ENCODE assay signal across 20 mouse cellular contexts in the genomic region with DNA sequence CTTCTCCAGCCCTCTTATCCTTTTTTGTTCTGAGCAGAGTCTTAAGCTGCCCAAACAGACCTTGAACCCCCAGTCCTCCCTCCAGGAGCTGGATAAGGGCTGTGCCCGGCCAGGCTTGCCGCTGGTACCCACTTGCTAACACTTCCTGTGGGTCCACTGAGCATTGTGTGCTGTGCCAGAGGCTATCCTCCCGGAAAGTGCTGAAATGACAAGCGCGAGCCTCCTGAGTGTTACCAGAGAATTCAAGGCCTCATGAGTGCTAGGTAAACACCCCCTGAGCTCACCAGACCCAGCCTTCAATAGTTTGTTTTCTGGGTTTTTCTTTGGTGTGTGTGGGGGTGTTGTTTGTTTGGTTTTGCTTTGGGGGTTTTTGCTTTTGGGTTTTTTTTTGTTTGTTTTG. TPM values are rescaled to one million over a fixed set of nuclear protein-coding genes. Genes with fewer than 3 reads are reported as not detected.
A peak's percentile ranks its signal among the peaks of the same experiment; 100 is the strongest.
DNase-seq lines count a peak whose midpoint lies in the region; ATAC-seq and TF ChIP-seq lines count a peak whose summit lies in the region.
"Had no signal": no experiment of that assay in that cellular context is flagged by ENCODE, and none has a peak within 500 bp of the region (broad histone marks: within the 10 kb centered on the region; RNA-seq: fewer than 3 reads in every experiment).

No protein-coding gene starts in this region.

- H3K4me1 ChIP-seq in hindbrain, embryonic 12.5 days = peaks cover 20% of the 10 kb centered on the region
- H3K4me1 ChIP-seq in hindbrain, embryonic 16.5 days (ENCODE audit: control insufficient read depth, insufficient read depth, low read depth, low read length) = peaks cover 14% of the 10 kb centered on the region
- peaks cover 15% of the 10 kb centered on the region for H3K4me1 ChIP-seq in lung, embryonic 16.5 days (replicated peaks; ENCODE audit: control insufficient read depth, insufficient read depth, low read length)
- H3K4me1 ChIP-seq in lung, adult 2 months (ENCODE audit: control insufficient read depth, insufficient read depth, low read length) = no peaks in the 10 kb centered on the region; the same call in 1 of the 2 replicates
- peaks cover 11% of the 10 kb centered on the region for H3K4me1 ChIP-seq in midbrain, embryonic 11.5 days (ENCODE audit: control insufficient read depth, insufficient read depth, low read length)
- H3K4me1 ChIP-seq in midbrain, embryonic 16.5 days (ENCODE audit: control insufficient read depth, insufficient read depth, low read length) = peaks cover 16% of the 10 kb centered on the region

- no peaks in the 10 kb centered on the region for H3K9me3 ChIP-seq in hindbrain, embryonic 12.5 days (replicated peaks)
- no peaks in the 10 kb centered on the region for H3K9me3 ChIP-seq in hindbrain, embryonic 16.5 days (ENCODE audit: control insufficient read depth, low read length)
- H3K9me3 ChIP-seq in lung, embryonic 16.5 days (ENCODE audit: control insufficient read depth, low read length) = no peaks in the 10 kb centered on the region
- H3K9me3 ChIP-seq in midbrain, embryonic 11.5 days (ENCODE audit: control insufficient read depth, low read length) = no peaks in the 10 kb centered on the region
- no peaks in the 10 kb centered on the region for H3K9me3 ChIP-seq in midbrain, embryonic 16.5 days (replicated peaks; ENCODE audit: control insufficient read depth, low read length, poor library complexity, severe bottlenecking)
- H3K9me3 ChIP-seq: forebrain, embryonic 15.5 days; heart, embryonic 13.5 days had no signal

- no peaks in the 10 kb centered on the region for H3K36me3 ChIP-seq in hindbrain, embryonic 12.5 days
- H3K36me3 ChIP-seq in hindbrain, embryonic 16.5 days (ENCODE audit: control insufficient read depth, insufficient read depth, low read length) = no peaks in the 10 kb centered on the region
- H3K36me3 ChIP-seq in lung, embryonic 16.5 days (ENCODE audit: control insufficient read depth, insufficient read depth, low read length) = no peaks in the 10 kb centered on the region
- no peaks in the 10 kb centered on the region for H3K36me3 ChIP-seq in midbrain, embryonic 11.5 days (ENCODE audit: control insufficient read depth, insufficient read depth, low read length)
- H3K36me3 ChIP-seq in midbrain, embryonic 16.5 days (ENCODE audit: control insufficient read depth, insufficient read depth, low read length) = no peaks in the 10 kb centered on the region
- H3K36me3 ChIP-seq: forebrain, embryonic 15.5 days; heart, embryonic 13.5 days had no signal

- WGBS in hindbrain, embryonic 12.5 days = 53% methylated on average over 5 of the region's 5 CpGs
- WGBS in hindbrain, embryonic 16.5 days = 70% methylated on average over 5 of the region's 5 CpGs
- 17% methylated on average over 5 of the region's 5 CpGs for WGBS in lung, embryonic 16.5 days
- WGBS in lung, adult 2 months = 48% methylated on average over 5 of the region's 5 CpGs
- 65% methylated on average over 5 of the region's 5 CpGs for WGBS in midbrain, embryonic 11.5 days
- 56% methylated on average over 5 of the region's 5 CpGs for WGBS in midbrain, embryonic 16.5 days

- no peak overlapping the region for H3K4me2 ChIP-seq in hindbrain, embryonic 12.5 days (replicated peaks)
- H3K4me2 ChIP-seq in hindbrain, embryonic 16.5 days (ENCODE audit: low read length) = no peak overlapping the region
- no peak overlapping the region for H3K4me2 ChIP-seq in lung, embryonic 16.5 days (ENCODE audit: low read depth, low read length)
- no peak overlapping the region for H3K4me2 ChIP-seq in midbrain, embryonic 11.5 days
- H3K4me2 ChIP-seq in midbrain, embryonic 16.5 days (ENCODE audit: low read length) = no peak overlapping the region
- H3K4me2 ChIP-seq: forebrain, embryonic 15.5 days; heart, embryonic 13.5 days had no signal

- TF ChIP-seq CTCF in lung, adult 2 months (IDR thresholded peaks at IDR 0.05; ENCODE audit: insufficient read depth, low read length) = no peak

- TF ChIP-seq POLR2A in lung, adult 2 months (IDR thresholded peaks at IDR 0.05; ENCODE audit: borderline replicate concordance, extremely low read depth, low read depth, low read length) = no peak

- no peak overlapping the region for H3K4me3 ChIP-seq in hindbrain, embryonic 12.5 days
- no peak overlapping the region for H3K4me3 ChIP-seq in hindbrain, embryonic 16.5 days (ENCODE audit: low read length)
- no peak overlapping the region for H3K4me3 ChIP-seq in lung, embryonic 16.5 days (ENCODE audit: low read length)
- no peak overlapping the region for H3K4me3 ChIP-seq in lung, adult 2 months (replicated peaks; ENCODE audit: extremely low read depth, low read depth, low read length)
- no peak overlapping the region for H3K4me3 ChIP-seq in midbrain, embryonic 11.5 days (ENCODE audit: low read depth, low read length)
- H3K4me3 ChIP-seq in midbrain, embryonic 16.5 days (ENCODE audit: low read depth, low read length) = no peak overlapping the region
- H3K4me3 ChIP-seq: forebrain, embryonic 15.5 days; heart, embryonic 13.5 days had no signal

- 0 out of 2 replicates have a peak overlapping the region, but pooled peaks have one; percentile 12 for H3K27ac ChIP-seq in hindbrain, embryonic 12.5 days
- H3K27ac ChIP-seq in hindbrain, embryonic 16.5 days (ENCODE audit: low read depth, low read length) = no peak overlapping the region
- peak overlapping the region; percentile 69 for H3K27ac ChIP-seq in lung, embryonic 16.5 days (ENCODE audit: low read length)
- H3K27ac ChIP-seq in midbrain, embryonic 11.5 days (ENCODE audit: low read depth, low read length) = no peak overlapping the region
- H3K27ac ChIP-seq in midbrain, embryonic 16.5 days (ENCODE audit: low read length) = no peak overlapping the region
- H3K27ac ChIP-seq: forebrain, embryonic 15.5 days; heart, embryonic 13.5 days had no signal

- no peak overlapping the region for H3K9ac ChIP-seq in hindbrain, embryonic 12.5 days
- no peak overlapping the region for H3K9ac ChIP-seq in hindbrain, embryonic 16.5 days (ENCODE audit: low read depth, low read length)
- no peak overlapping the region for H3K9ac ChIP-seq in lung, embryonic 16.5 days (ENCODE audit: low read length)
- no peak overlapping the region for H3K9ac ChIP-seq in midbrain, embryonic 11.5 days (ENCODE audit: low read length)
- H3K9ac ChIP-seq in midbrain, embryonic 16.5 days (ENCODE audit: low read depth, low read length) = no peak overlapping the region
- H3K9ac ChIP-seq: forebrain, embryonic 15.5 days; heart, embryonic 13.5 days had no signal

- ATAC-seq in hindbrain, embryonic 12.5 days (ENCODE audit: low FRiP score) = no peak
- no peak for ATAC-seq in hindbrain, embryonic 16.5 days
- no peak for ATAC-seq in lung, embryonic 16.5 days (ENCODE audit: low read depth)
- no peak for ATAC-seq in midbrain, embryonic 11.5 days (ENCODE audit: low FRiP score)
- ATAC-seq in midbrain, embryonic 16.5 days = no peak
- ATAC-seq: activated CD4-positive, CD25-positive, alpha-beta regulatory T cell, adult 4 months; forebrain, embryonic 15.5 days; Patski had no signal

- peaks cover 49% of the 10 kb centered on the region for H3K27me3 ChIP-seq in hindbrain, embryonic 12.5 days
- peaks cover 9% of the 10 kb centered on the region for H3K27me3 ChIP-seq in hindbrain, embryonic 16.5 days (replicated peaks; ENCODE audit: control insufficient read depth, insufficient read depth, low read length)
- peaks cover 17% of the 10 kb centered on the region; the same call in 1 of the 2 replicates for H3K27me3 ChIP-seq in lung, embryonic 16.5 days (ENCODE audit: control insufficient read depth, insufficient read depth, low read depth, low read length)
- peaks cover 33% of the 10 kb centered on the region for H3K27me3 ChIP-seq in midbrain, embryonic 11.5 days (ENCODE audit: control insufficient read depth, insufficient read depth, low read length)
- H3K27me3 ChIP-seq in midbrain, embryonic 16.5 days (ENCODE audit: control insufficient read depth, insufficient read depth, low read depth, low read length) = peaks cover 27% of the 10 kb centered on the region

- DNase-seq in lung, adult 2 months = no peak
- peak; percentile 72 for DNase-seq in midbrain, embryonic 11.5 days (ENCODE audit: low spot score, missing footprints)
- DNase-seq: adrenal gland, postnatal 14 days; cerebellum, adult 11-12 months; cerebellum, adult 9-10 months; cerebellum, postnatal 25 days; gastrocnemius, postnatal 36 days; heart, adult 11 months; heart, postnatal 36 days had no signal

RNA-seq across cellular contexts. Expression of a gene that starts 33.9 kb away (rescaled TPM):
- polyA plus RNA-seq in hindbrain, embryonic 12.5 days (2016; fragmentation: Nextera tagmentation; extraction: Ambion mirVana) = 0.18 and 0.22 TPM in 2 replicates
- polyA plus RNA-seq in hindbrain, embryonic 16.5 days (2015; fragmentation: Nextera tagmentation; extraction: Ambion mirVana) = not detected in 2 replicates
- not detected in 2 replicates for polyA plus RNA-seq in lung, embryonic 16.5 days (2015; fragmentation: Nextera tagmentation; extraction: Ambion mirVana)
- 0.09 and 0.12 TPM in 2 replicates for polyA plus RNA-seq in lung, adult 2 months (2012; rRNA removed)
- not detected in 2 replicates for polyA plus RNA-seq in midbrain, embryonic 11.5 days (2014; fragmentation: Nextera tagmentation; extraction: Ambion mirVana)
- polyA plus RNA-seq in midbrain, embryonic 16.5 days (2015; fragmentation: Nextera tagmentation; extraction: Ambion mirVana) = not detected in 2 replicates
- polyA plus RNA-seq: activated CD4-positive, CD25-positive, alpha-beta regulatory T cell, adult 4 months; cortical plate, adult 2 months; embryonic facial prominence, embryonic 11.5 days; forebrain, embryonic 15.5 days; heart, embryonic 13.5 days; heart, postnatal 0 days; Patski had no signal

Comparison
In these comparisons a context has a peak if more than half of its experiments do, and no peak if none do; other contexts are left out.
1. H3K27ac ChIP-seq: peak in hindbrain, embryonic 12.5 days (single experiment) and lung, embryonic 16.5 days (single experiment); none in hindbrain, embryonic 16.5 days (single experiment), midbrain, embryonic 11.5 days (single experiment) and midbrain, embryonic 16.5 days (single experiment).